Mouse (Mus musculus): Measurements from ENCODE around the gene Magi1. TPM values are rescaled to one million over a fixed set of nuclear protein-coding genes. Genes with fewer than 3 reads are reported as not detected.

Magi1 gene
- total and polyA plus RNA-seq, 3 experiments: not detected

- dilution Hi-C loops (cut with MboI; ENCODE audit: extremely low pct_ligation_motif_present, extremely low pct_unique_long_range_greater_than_20kb, low sequenced_read_pairs): no loop called here
- H3K27me3 ChIP-seq (replicated peaks): no peaks in the 10 kb centered on the region
Measured at GRCm38 (mm10) chr6:93897512-93897911, 386.2 kb downstream of the Magi1 start.

GRCm38 (mm10) chr6:93895721-93896120 is 388.0 kb downstream of the Magi1 start:
- peaks cover 53% of the 10 kb centered on the region for H3K9me3 ChIP-seq (replicated peaks; ENCODE audit: low read length)
- no peak for DNase-seq (ENCODE audit: extremely low read depth)
- dilution Hi-C loops (cut with MboI; ENCODE audit: extremely low pct_ligation_motif_present, extremely low pct_unique_long_range_greater_than_20kb, low sequenced_read_pairs) (no loop called here), in situ Hi-C loops (cut with MboI; ENCODE audit: low pct_ligation_motif_present, low pct_unique_long_range_greater_than_20kb, low sequenced_read_pairs) (no loop called here)
- TF ChIP-seq HCFC1 (IDR thresholded peaks at IDR 0.05; ENCODE audit: low read depth, low read length) (no peak), UBTF (IDR thresholded peaks at IDR 0.05; ENCODE audit: low read depth, low read length) (no peak), CHD2 (IDR thresholded peaks at IDR 0.05; ENCODE audit: low read length) (no peak), SIN3A (IDR thresholded peaks at IDR 0.05; ENCODE audit: low read length) (no peak), RAD21 (IDR thresholded peaks at IDR 0.05; ENCODE audit: low read depth, low read length) (no peak), MYC (IDR thresholded peaks at IDR 0.05; ENCODE audit: low read depth, low read length) (no peak), KAT2A (IDR thresholded peaks at IDR 0.05; ENCODE audit: insufficient replicate concordance, low read length) (no peak), POLR2A (IDR thresholded peaks at IDR 0.05; ENCODE audit: low read depth, low read length) (no peak)
- H3K27ac ChIP-seq (ENCODE audit: insufficient read depth, low read depth): no peak overlapping the region
- H3K9ac ChIP-seq (ENCODE audit: insufficient read depth, low read depth): no peak overlapping the region
- no peaks in the 10 kb centered on the region for H3K36me3 ChIP-seq (replicated peaks in 1 of 2; ENCODE audit: control insufficient read depth in 1 of 2, insufficient read depth in 1 of 2, low read length in 1 of 2)
- no peaks in the 10 kb centered on the region for H3K27me3 ChIP-seq (replicated peaks)
- no peaks in the 10 kb centered on the region for H3K4me1 ChIP-seq (ENCODE audit: control insufficient read depth in 1 of 2, insufficient read depth in 2 of 2)
- H3K4me3 ChIP-seq (replicated peaks in 1 of 3; ENCODE audit: low read depth in 2 of 3, low read length in 2 of 3, poor library complexity in 1 of 3): no peak overlapping the region
- no peak overlapping the region for H3K4me2 ChIP-seq (ENCODE audit: insufficient read depth, low read depth, poor library complexity, severe bottlenecking)
- H3K79me2 ChIP-seq (replicated peaks; ENCODE audit: control insufficient read depth, extremely low read depth, insufficient read depth, poor library complexity, severe bottlenecking): no peaks in the 10 kb centered on the region

More at GRCm38 (mm10) chr6:93897512-93897911, 386.2 kb downstream of the Magi1 start:
- Histone ChIP-seq H3K9ac (ENCODE audit: insufficient read depth, low read depth) (no peak overlapping the region), H3K27ac (ENCODE audit: insufficient read depth, low read depth) (no peak overlapping the region), H3K4me1 (ENCODE audit: control insufficient read depth in 1 of 2, insufficient read depth in 2 of 2) (no peaks in the 10 kb centered on the region), H3K79me2 (replicated peaks; ENCODE audit: control insufficient read depth, extremely low read depth, insufficient read depth, poor library complexity, severe bottlenecking) (no peaks in the 10 kb centered on the region), H3K4me3 (replicated peaks in 1 of 3; ENCODE audit: low read depth in 2 of 3, low read length in 2 of 3, poor library complexity in 1 of 3) (no peak overlapping the region), H3K4me2 (ENCODE audit: insufficient read depth, low read depth, poor library complexity, severe bottlenecking) (no peak overlapping the region), H3K9me3 (replicated peaks; ENCODE audit: low read length) (peaks cover 54% of the 10 kb centered on the region), H3K36me3 (replicated peaks in 1 of 2; ENCODE audit: control insufficient read depth in 1 of 2, insufficient read depth in 1 of 2, low read length in 1 of 2) (no peaks in the 10 kb centered on the region)
- TF ChIP-seq RCOR1 (conservative IDR thresholded peaks at IDR 0.05; ENCODE audit: low read depth, low read length) (no peak), POLR2A (IDR thresholded peaks at IDR 0.05; ENCODE audit: low read depth, low read length) (no peak), JUN (IDR thresholded peaks at IDR 0.05; ENCODE audit: insufficient read depth, low read depth, low read length) (no peak), USF2 (conservative IDR thresholded peaks at IDR 0.05; ENCODE audit: low read depth, low read length) (no peak), BHLHE40 (IDR thresholded peaks at IDR 0.05; ENCODE audit: low read depth, low read length) (no peak), PAX5 (IDR thresholded peaks at IDR 0.05; ENCODE audit: low read length) (no peak), MAFK (IDR thresholded peaks at IDR 0.05; ENCODE audit: insufficient replicate concordance, low read length) (no peak), USF1 (IDR thresholded peaks at IDR 0.05; ENCODE audit: low read depth, low read length) (no peak), UBTF (IDR thresholded peaks at IDR 0.05; ENCODE audit: low read depth, low read length) (no peak), CHD2 (IDR thresholded peaks at IDR 0.05; ENCODE audit: low read length) (no peak), CHD1 (IDR thresholded peaks at IDR 0.05; ENCODE audit: low read depth, low read length) (no peak)
- in situ Hi-C loops (cut with MboI; ENCODE audit: low pct_ligation_motif_present, low pct_unique_long_range_greater_than_20kb, low sequenced_read_pairs): no loop called here
- DNase-seq (ENCODE audit: extremely low read depth): no peak

All from CH12.LX (cell line).